Mouse (Mus musculus): ENCODE data around the gene Lactb. TPM values are rescaled to one million over a fixed set of nuclear protein-coding genes. Genes with fewer than 3 reads are reported as not detected.

The Lactb gene
- polyA plus RNA-seq, 1 experiment from 2014 or later = 14.4 TPM

Other genes starting within 250 kb of the Lactb start
- gene Aph1b, start 180.0 kb downstream of the Lactb start, polyA plus RNA-seq (2015; fragmentation: Nextera tagmentation; extraction: Ambion mirVana) = 9.2 and 11.9 TPM in 2 replicates
- 0.69 and 0.96 TPM in 2 replicates for gene Gm10647, start 178.4 kb downstream of the Lactb start, polyA plus RNA-seq (2015; fragmentation: Nextera tagmentation; extraction: Ambion mirVana)
- gene Aph1c, start 140.8 kb downstream of the Lactb start, polyA plus RNA-seq (2015; fragmentation: Nextera tagmentation; extraction: Ambion mirVana) = 5.4 and 7.2 TPM in 2 replicates
- 24.4 and 26.4 TPM in 2 replicates for gene Rab8b, start 55.8 kb downstream of the Lactb start, polyA plus RNA-seq (2015; fragmentation: Nextera tagmentation; extraction: Ambion mirVana)
- gene Rps27l, start 29.4 kb downstream of the Lactb start, polyA plus RNA-seq (2015; fragmentation: Nextera tagmentation; extraction: Ambion mirVana) = 708 and 821 TPM in 2 replicates
- 533 and 589 TPM in 2 replicates for gene Tpm1, start 73.9 kb upstream of the Lactb start, polyA plus RNA-seq (2015; fragmentation: Nextera tagmentation; extraction: Ambion mirVana)